Mouse (Mus musculus) thymus, adult 2 months (tissue): ENCODE data around the gene Gcsam.

Experiments used
- CTCF ChIP-seq: fragments of 200-500 bp; IDR thresholded peaks from 2 replicates; pipeline ENCODE4 v1.5.1; 2012; ENCODE audit warnings: mild to moderate bottlenecking, control low read depth, low read length, moderate library complexity, borderline replicate concordance; ENCODE audit not compliant: control insufficient read depth, poor library complexity, insufficient read depth; ENCODE audit errors: extremely low read depth
- POLR2A ChIP-seq: fragments of 200-500 bp; IDR thresholded peaks from 2 replicates; pipeline ENCODE4 v1.6.1; 2012; ENCODE audit warnings: mild to moderate bottlenecking, low read length, control low read depth, moderate library complexity; ENCODE audit not compliant: control insufficient read depth, poor library complexity, insufficient read depth; ENCODE audit errors: extremely low read depth

GRCm38 (mm10) chr16:45629497-45630105 lies 19.4 kb downstream of the Gcsam start:
- no peak for TF ChIP-seq POLR2A
- TF ChIP-seq CTCF, result no peak
